Mouse (Mus musculus): ENCODE results near the gene 4933427D14Rik. TPM values are rescaled to one million over a fixed set of nuclear protein-coding genes. Genes with fewer than 3 reads are reported as not detected.

Gene 4933427D14Rik
- polyA plus RNA-seq, 1 experiment from 2014 or later, result 2.9 TPM

DNA sequence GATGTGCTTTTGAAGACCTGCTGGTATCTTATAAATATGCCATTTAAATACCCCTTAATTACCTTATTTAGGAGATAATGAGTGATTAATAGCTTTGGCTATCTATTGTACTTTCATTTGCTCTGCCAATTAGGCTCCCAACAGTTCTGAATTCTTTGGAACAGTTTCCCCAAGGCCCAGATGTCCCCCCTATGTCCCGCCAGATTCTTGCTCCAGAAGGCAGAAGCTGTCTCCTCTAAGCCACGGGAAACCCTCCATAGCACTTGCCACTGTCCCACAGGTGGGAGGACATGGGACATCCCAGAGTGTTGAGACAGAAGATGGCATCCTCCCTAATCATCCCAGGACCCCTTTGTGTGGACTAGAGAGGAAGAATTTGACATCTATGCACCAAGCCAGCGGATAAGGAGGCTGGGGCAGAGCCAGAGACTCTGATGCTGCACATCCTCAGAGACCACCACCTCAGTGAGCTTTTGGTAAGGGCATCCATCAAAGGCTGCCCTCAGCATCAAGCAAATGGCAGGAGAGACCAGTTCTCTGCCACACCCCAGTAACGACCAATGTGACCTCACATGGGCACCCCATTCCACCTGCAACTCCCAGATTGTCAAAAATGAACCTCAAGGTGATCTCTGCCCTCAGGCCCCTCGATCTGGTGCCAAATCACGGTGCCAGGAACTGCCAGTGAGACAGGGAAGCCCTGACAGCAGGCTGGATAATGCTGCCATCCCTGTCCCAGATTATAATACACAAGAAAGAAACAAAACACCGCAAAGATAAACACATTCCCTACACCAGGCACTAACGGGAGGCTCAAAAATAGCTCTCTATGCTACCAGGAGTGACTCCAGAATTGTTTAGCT, 78.0 kb downstream of the 4933427D14Rik start:
- Histone ChIP-seq H3K27me3 (peaks cover 29% of the 10 kb centered on the region), H3K4me1 (replicated peaks) (peaks cover 4% of the 10 kb centered on the region; the same call in 1 of the 2 replicates), H3K9me3 (replicated peaks) (no peaks in the 10 kb centered on the region), H3K4me3 (replicated peaks) (no peak overlapping the region), H3K4me2 (no peak overlapping the region), H3K36me3 (replicated peaks) (no peaks in the 10 kb centered on the region), H3K27ac (replicated peaks) (no peak overlapping the region), H3K9ac (no peak overlapping the region)
- 47% methylated on average over 8 of the region's 8 CpGs for WGBS (ENCODE audit: insufficient replicate concordance)
- ATAC-seq (ENCODE audit: insufficient read depth), result no peak

DNA sequence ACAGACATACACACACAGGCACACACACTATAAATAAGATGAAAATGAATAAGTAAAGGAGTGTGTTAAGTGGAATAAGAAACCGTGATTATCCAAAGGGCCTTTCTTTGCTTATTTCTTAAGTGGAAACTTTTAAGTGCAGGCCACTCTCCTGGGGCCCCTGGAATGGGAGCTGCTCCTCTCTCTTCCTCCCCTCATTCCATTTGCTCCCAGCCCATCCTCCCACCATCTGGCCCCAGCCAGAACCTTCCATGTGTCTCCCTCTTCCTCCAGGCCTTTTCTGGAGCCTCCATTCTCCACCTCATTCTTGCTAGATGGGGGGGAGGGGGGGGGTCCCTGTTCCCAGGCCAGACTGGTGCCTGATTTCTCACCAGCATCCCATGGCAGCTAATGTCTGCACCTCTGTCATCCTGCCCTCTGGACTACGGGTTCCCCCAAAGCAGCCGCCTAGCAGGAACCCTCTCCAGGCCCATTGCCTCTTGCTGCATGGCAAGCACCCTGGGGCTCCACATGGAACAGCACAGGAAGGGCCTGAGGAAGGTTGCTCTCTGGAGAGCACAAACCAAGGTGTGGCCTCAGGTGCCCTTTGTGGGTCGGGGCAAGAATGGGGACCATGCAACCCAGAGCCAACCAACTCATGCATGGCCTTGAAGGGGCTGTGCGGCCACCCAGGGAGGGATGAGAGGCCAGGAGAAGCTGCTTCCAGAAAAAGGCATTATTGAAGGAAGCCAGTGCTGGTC, 79.6 kb downstream of the 4933427D14Rik start:
- H3K27ac ChIP-seq (replicated peaks), result no peak overlapping the region
- H3K27me3 ChIP-seq, result peaks cover 13% of the 10 kb centered on the region
- peaks cover 4% of the 10 kb centered on the region; the same call in 1 of the 2 replicates for H3K4me1 ChIP-seq (replicated peaks)
- WGBS (ENCODE audit: insufficient replicate concordance), result 53% methylated on average over 5 of the region's 5 CpGs
- no peak overlapping the region for H3K4me2 ChIP-seq
- ATAC-seq (ENCODE audit: insufficient read depth), result no peak
- H3K9me3 ChIP-seq (replicated peaks), result no peaks in the 10 kb centered on the region
- no peak overlapping the region for H3K4me3 ChIP-seq (replicated peaks)
- H3K36me3 ChIP-seq (replicated peaks), result no peaks in the 10 kb centered on the region
- H3K9ac ChIP-seq, result no peak overlapping the region

DNA sequence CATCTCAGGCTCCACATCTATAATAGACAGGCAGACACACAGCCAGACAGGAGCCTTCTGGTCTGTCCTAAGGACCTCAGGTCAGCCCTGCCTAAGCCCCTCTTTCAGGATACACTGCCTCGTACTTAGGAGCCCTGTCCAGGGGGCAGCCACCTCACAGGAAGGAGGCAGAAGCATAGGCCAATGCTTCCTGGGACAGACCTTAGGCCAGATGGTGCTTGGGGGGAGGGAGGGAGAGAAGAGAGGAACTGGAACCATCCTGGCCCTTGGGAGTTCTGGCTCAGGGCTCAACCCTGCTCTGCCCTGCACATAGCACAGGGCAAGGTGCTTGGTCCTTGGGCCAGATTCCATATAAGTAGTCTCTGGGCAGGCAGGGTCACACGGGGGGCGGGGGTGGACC, 81.5 kb downstream of the 4933427D14Rik start:
- Histone ChIP-seq H3K9me3 (replicated peaks) (no peaks in the 10 kb centered on the region), H3K27ac (replicated peaks) (no peak overlapping the region), H3K9ac (no peak overlapping the region), H3K36me3 (replicated peaks) (no peaks in the 10 kb centered on the region), H3K27me3 (no peaks in the 10 kb centered on the region), H3K4me3 (replicated peaks) (no peak overlapping the region), H3K4me1 (replicated peaks) (peaks cover 4% of the 10 kb centered on the region; the same call in 1 of the 2 replicates), H3K4me2 (no peak overlapping the region)
- WGBS (ENCODE audit: insufficient replicate concordance), result 54% methylated on average over 3 of the region's 3 CpGs
- no peak for ATAC-seq (ENCODE audit: insufficient read depth)

DNA sequence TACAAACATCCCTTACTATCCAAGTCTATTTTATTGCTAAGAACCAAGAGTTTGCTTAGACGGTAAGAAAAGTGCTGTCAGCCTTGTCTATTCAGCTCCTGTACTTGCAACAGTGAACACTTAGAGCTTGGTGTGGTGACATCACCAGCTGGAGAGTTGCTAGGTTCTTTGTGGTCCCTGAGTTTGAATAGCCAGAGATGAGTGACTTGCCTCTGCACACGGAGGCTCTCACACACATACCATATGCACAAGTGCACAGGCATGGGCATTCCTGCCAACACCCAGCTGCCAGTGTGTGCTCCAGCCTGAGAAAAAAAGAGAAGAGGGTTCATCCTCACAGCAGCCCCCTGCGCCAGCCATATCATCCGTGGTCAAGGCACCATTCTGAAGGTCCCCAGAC, 83.7 kb downstream of the 4933427D14Rik start:
- Histone ChIP-seq H3K27me3 (no peaks in the 10 kb centered on the region), H3K27ac (replicated peaks) (no peak overlapping the region), H3K4me2 (no peak overlapping the region), H3K4me3 (replicated peaks) (no peak overlapping the region), H3K36me3 (replicated peaks) (no peaks in the 10 kb centered on the region), H3K9ac (no peak overlapping the region), H3K9me3 (replicated peaks) (no peaks in the 10 kb centered on the region), H3K4me1 (replicated peaks) (no peaks in the 10 kb centered on the region)
- ATAC-seq (ENCODE audit: insufficient read depth), result no peak
- 60% methylated on average over 4 of the region's 4 CpGs for WGBS (ENCODE audit: insufficient replicate concordance)

DNA sequence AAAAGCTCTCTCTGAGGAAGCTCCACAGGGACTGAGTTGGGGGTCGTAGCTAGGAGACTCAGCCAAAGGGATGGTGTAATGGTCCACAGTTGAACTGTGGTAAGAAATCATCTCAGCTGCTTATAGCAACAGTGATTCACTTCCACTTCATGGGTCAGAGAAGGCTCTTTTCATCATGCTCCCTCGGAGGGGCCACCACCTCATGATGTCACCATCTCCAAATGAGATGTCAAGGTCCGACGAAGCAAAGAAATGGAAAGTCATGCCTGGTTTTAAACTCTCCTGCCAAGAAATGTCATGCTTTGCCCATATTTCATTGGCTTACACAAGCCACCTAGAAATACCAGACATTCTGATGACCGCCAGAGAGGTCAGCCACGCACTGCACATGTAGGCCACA, 86.9 kb downstream of the 4933427D14Rik start:
- no peak overlapping the region for H3K4me2 ChIP-seq
- H3K27ac ChIP-seq (replicated peaks), result no peak overlapping the region
- ATAC-seq (ENCODE audit: insufficient read depth), result no peak
- H3K4me1 ChIP-seq (replicated peaks), result no peaks in the 10 kb centered on the region
- no peak overlapping the region for H3K4me3 ChIP-seq (replicated peaks)
- no peaks in the 10 kb centered on the region for H3K27me3 ChIP-seq
- WGBS (ENCODE audit: insufficient replicate concordance), result 69% methylated on average over 6 of the region's 6 CpGs
- no peaks in the 10 kb centered on the region for H3K9me3 ChIP-seq (replicated peaks)
- no peaks in the 10 kb centered on the region for H3K36me3 ChIP-seq (replicated peaks)
- H3K9ac ChIP-seq, result no peak overlapping the region

DNA sequence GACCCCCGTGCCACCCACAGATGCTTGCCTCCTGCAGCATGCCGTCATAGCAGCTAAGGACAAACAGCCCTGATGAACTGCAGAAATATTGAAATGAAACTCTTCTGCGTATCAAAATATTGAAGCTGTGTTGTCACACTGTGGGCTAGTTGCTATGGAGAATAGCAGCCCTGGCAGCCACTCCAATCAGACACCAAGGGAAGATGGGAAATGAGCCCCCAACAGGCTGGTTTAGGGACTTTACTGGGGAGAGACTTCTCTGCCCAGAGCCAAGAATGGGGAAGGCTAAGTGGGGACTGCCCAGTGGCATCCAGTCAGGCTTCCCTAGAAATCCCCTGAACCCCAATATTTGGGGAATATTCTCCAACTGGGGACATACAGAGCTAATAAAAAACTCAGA, 88.6 kb downstream of the 4933427D14Rik start:
- ATAC-seq (ENCODE audit: insufficient read depth), result no peak
- H3K4me2 ChIP-seq, result no peak overlapping the region
- 64% methylated on average over 3 of the region's 3 CpGs for WGBS (ENCODE audit: insufficient replicate concordance)
- no peak overlapping the region for H3K4me3 ChIP-seq (replicated peaks)
- H3K36me3 ChIP-seq (replicated peaks), result no peaks in the 10 kb centered on the region
- no peaks in the 10 kb centered on the region for H3K27me3 ChIP-seq
- no peaks in the 10 kb centered on the region for H3K4me1 ChIP-seq (replicated peaks)
- H3K9me3 ChIP-seq (replicated peaks), result no peaks in the 10 kb centered on the region
- no peak overlapping the region for H3K9ac ChIP-seq
- no peak overlapping the region for H3K27ac ChIP-seq (replicated peaks)

DNA sequence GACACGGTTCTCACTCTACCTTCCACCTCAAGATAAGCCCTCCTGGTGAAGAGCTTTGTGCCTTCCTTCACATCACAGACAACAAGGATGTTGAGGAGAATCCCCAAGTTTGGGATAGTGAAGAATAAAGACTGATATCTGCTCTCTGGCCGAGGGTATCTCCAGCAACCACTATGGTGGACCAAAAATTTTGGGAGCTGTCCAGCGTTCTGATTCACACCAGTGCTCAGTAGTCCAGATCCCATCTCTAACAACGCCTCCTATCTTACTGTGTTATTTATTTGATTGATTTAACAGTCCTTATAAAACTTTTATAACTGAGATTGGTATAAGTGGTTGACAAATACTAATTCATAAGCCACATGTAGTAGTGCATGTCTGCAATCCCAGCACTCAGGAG, 94.0 kb downstream of the 4933427D14Rik start:
- no peak for ATAC-seq (ENCODE audit: insufficient read depth)
- no peaks in the 10 kb centered on the region for H3K27me3 ChIP-seq
- no peak overlapping the region for H3K9ac ChIP-seq
- no peaks in the 10 kb centered on the region for H3K36me3 ChIP-seq (replicated peaks)
- H3K9me3 ChIP-seq (replicated peaks), result no peaks in the 10 kb centered on the region
- 46% methylated on average over 4 of the region's 4 CpGs for WGBS (ENCODE audit: insufficient replicate concordance)
- no peaks in the 10 kb centered on the region for H3K4me1 ChIP-seq (replicated peaks)
- no peak overlapping the region for H3K4me2 ChIP-seq
- no peak overlapping the region for H3K27ac ChIP-seq (replicated peaks)
- no peak overlapping the region for H3K4me3 ChIP-seq (replicated peaks)

DNA sequence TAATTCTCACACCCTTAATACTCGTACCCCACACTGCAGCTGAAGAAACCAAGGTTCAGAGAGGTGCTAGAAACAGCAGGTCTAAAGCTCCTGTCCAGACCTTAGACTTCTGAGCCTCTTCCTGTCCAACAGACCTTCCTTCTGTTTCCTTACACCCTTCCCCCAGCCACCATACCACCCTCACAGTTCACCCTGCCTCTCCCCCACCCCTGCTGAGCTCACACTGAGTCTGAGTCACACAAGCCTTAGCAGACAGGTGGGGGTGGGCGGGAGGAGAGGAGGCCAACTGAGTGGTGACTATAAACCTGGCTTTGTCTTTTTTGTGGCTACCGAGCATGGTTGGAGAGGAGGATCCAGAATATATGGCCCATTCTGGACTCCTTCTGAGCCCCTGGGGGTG, 96.5 kb downstream of the 4933427D14Rik start:
- Histone ChIP-seq H3K9ac (no peak overlapping the region), H3K4me1 (replicated peaks) (no peaks in the 10 kb centered on the region), H3K27ac (replicated peaks) (no peak overlapping the region), H3K9me3 (replicated peaks) (no peaks in the 10 kb centered on the region), H3K36me3 (replicated peaks) (no peaks in the 10 kb centered on the region), H3K4me3 (replicated peaks) (no peak overlapping the region), H3K27me3 (no peaks in the 10 kb centered on the region), H3K4me2 (no peak overlapping the region)
- WGBS (ENCODE audit: insufficient replicate concordance), result 34% methylated on average over 3 of the region's 3 CpGs
- ATAC-seq (ENCODE audit: insufficient read depth), result no peak

DNA sequence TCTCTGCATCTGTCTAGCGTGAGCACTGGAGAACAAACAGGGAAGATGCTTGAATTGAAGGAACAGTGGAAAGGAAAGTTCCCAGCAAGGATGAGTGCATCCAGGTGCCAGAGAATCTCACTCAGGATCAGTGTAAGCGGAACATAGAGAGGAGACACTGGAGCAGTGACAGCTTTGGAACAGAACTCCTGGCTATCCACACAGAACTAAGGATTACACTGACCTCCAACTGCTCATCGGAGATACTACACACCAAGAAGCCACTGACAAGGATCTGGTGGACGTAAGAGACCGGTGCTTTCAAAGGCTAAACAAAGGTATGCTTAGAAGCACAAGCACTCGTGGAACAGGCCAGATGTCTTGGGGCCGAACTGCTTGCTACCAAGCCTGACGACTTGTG, 103.0 kb downstream of the 4933427D14Rik start:
- Histone ChIP-seq H3K27ac (replicated peaks) (no peak overlapping the region), H3K4me1 (replicated peaks) (no peaks in the 10 kb centered on the region), H3K9ac (no peak overlapping the region), H3K27me3 (no peaks in the 10 kb centered on the region), H3K36me3 (replicated peaks) (no peaks in the 10 kb centered on the region), H3K9me3 (replicated peaks) (no peaks in the 10 kb centered on the region), H3K4me3 (replicated peaks) (no peak overlapping the region), H3K4me2 (no peak overlapping the region)
- 55% methylated on average over 8 of the region's 8 CpGs for WGBS (ENCODE audit: insufficient replicate concordance)
- ATAC-seq (ENCODE audit: insufficient read depth), result no peak

Data from liver, embryonic 15.5 days (tissue).